Mouse (Mus musculus): ENCODE data around the gene Dynlt3. TPM values are rescaled to one million over a fixed set of nuclear protein-coding genes. Genes with fewer than 3 reads are reported as not detected.
A peak's percentile ranks its signal among the peaks of the same experiment; 100 is the strongest.
"Not testable (repeated sequence)": the region's sequence is repeated elsewhere in the genome, so short reads cannot be mapped to it uniquely, and the experiment has no call there.

Gene Dynlt3
- total and polyA plus RNA-seq, 3 experiments: 26.1 to 54.5 (median 53.0) TPM

DNA sequence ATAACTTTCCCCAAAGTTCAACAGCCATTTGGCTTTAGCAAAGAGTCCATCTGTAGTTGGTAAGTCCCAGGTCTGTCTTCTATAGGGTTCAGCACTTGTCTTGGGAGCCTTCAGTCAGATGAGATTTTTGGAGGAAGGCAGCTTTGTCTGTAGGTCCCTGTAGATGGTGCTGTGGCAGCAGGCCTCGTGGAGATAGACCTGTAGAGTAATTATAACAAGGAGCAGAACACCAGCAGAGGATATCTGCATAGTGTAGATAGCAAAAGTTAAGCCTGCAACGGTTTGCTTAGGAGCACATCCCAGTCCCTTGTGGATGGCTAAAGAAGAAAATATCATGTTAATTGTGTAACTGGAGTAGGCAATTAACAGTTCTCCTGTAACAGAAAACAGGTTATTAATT, 22.7 kb downstream of the Dynlt3 start:
- H3K79me2 ChIP-seq (replicated peaks; ENCODE audit: control insufficient read depth, insufficient read depth, low read length); H3K27me3 ChIP-seq (ENCODE audit: control insufficient read depth, insufficient read depth, low read length); DNase-seq; H3K36me3 ChIP-seq (ENCODE audit: control insufficient read depth, insufficient read depth, low read length); H3K9ac ChIP-seq (ENCODE audit: low read depth, low read length); H3K4me1 ChIP-seq (ENCODE audit: control insufficient read depth, insufficient read depth, low read length); intact Hi-C loops (cut with DNase I); H3K27ac ChIP-seq; H3K4me3 ChIP-seq: not testable (repeated sequence)
- 0 out of 2 replicates have a peak, but pooled peaks have one; percentile 9 for TF ChIP-seq CTCF (IDR thresholded peaks at IDR 0.05)
- 29% methylated on average over 2 of the region's 2 CpGs for WGBS

Other genes with a start within 250 kb of the Dynlt3 start
- gene Cybb, start 175.2 kb downstream of the Dynlt3 start, total RNA-seq (2021): 10 to 100 TPM in 1 of 2 experiments, 1 to 10 TPM in 1; 8.6 to 10.7 TPM
- 2.1 and 3.0 TPM in 2 replicates for gene Cybb, start 175.2 kb downstream of the Dynlt3 start, polyA plus RNA-seq (2012; rRNA removed)
- not detected for gene H2al1o, start 90.6 kb downstream of the Dynlt3 start, total RNA-seq (2021)
- not detected in 2 replicates for gene H2al1o, start 90.6 kb downstream of the Dynlt3 start, polyA plus RNA-seq (2012; rRNA removed)
- gene Hypm, start 183.9 kb upstream of the Dynlt3 start, total RNA-seq (2021): not detected
- not detected in 2 replicates for gene Hypm, start 183.9 kb upstream of the Dynlt3 start, polyA plus RNA-seq (2012; rRNA removed)
- gene H2al3, start 186.7 kb upstream of the Dynlt3 start, total RNA-seq (2021): not detected
- not detected in 2 replicates for gene H2al3, start 186.7 kb upstream of the Dynlt3 start, polyA plus RNA-seq (2012; rRNA removed)
- gene Sytl5, start 222.6 kb upstream of the Dynlt3 start, total RNA-seq (2021): under 1 TPM; 0.14 to 0.42 TPM
- 0.12 TPM in 1 of 2 replicates, not detected in the other for gene Sytl5, start 222.6 kb upstream of the Dynlt3 start, polyA plus RNA-seq (2012; rRNA removed)